Comparison of ENCODE assay signal across 8 mouse cellular contexts in the genomic region with DNA sequence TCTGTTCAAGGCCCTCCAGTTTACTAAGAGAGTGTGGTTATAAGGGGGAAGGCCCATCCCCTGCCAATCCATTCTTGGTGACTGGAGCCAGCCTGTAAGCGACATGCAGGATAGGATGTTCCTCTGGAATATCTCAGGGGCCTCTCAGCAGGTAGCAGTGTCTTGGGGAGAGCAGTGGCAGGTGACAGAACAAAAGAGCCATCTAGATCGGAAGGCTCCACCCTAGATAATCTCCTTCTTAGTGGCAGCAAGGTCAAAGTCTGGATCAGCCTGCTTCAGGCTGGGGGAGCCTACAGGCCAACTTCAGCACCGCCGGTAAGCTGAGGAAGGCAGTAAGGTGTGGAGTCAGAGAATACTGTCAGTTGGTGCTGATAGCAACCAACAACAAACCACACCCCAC.
DNase-seq lines count a peak whose midpoint lies in the region; ATAC-seq and TF ChIP-seq lines count a peak whose summit lies in the region.
"Not testable (repeated sequence)": the region's sequence is repeated elsewhere in the genome, so short reads cannot be mapped to it uniquely, and the experiment has no call there.

No protein-coding gene starts in this region.

- peak overlapping the region; percentile 80; the same call in 1 of the 2 replicates for H3K27ac ChIP-seq in ES-Bruce4 (ENCODE audit: insufficient read depth, low read length)
- peak overlapping the region; percentile 58 for H3K27ac ChIP-seq in ES-E14 (ENCODE audit: insufficient read depth, low read depth, low read length, poor library complexity, severe bottlenecking)
- not testable (repeated sequence) for H3K27ac ChIP-seq in MEL (ENCODE audit: control insufficient read depth, low read depth, low read length); intestine, embryonic 15.5 days; intestine, embryonic 16.5 days (ENCODE audit: low read length)

- not testable (repeated sequence) for H3K4me1 ChIP-seq in ES-Bruce4 (ENCODE audit: control insufficient read depth, insufficient read depth, low read length); ES-E14 (ENCODE audit: control insufficient read depth in 2 of 2, insufficient read depth in 2 of 2, low read length in 2 of 2, poor library complexity in 1 of 2); MEL (ENCODE audit: control insufficient read depth in 1 of 2, insufficient read depth in 2 of 2, low read length in 2 of 2); intestine, embryonic 15.5 days (replicated peaks); intestine, embryonic 16.5 days (ENCODE audit: control insufficient read depth, insufficient read depth, low read length)

- peak; percentile 68; the same call in 1 of the 2 replicates for TF ChIP-seq EP300 in ES-Bruce4 (IDR thresholded peaks at IDR 0.05; ENCODE audit: insufficient read depth, low read depth, low read length)
- not testable (repeated sequence) for TF ChIP-seq EP300 in MEL (IDR thresholded peaks at IDR 0.05; ENCODE audit: low read depth in 1 of 2, low read length in 2 of 2)

- in situ Hi-C loops in ES-E14 (cut with MboI; ENCODE audit: low sequenced_read_pairs in 2 of 2, unreplicated experiment in 2 of 2), result not testable (repeated sequence)

- WGBS in intestine, embryonic 15.5 days, result 37% methylated on average over 4 of the region's 4 CpGs
- 36% methylated on average over 4 of the region's 4 CpGs for WGBS in intestine, embryonic 16.5 days

- not testable (repeated sequence) for TF ChIP-seq CTCF in ES-Bruce4 (IDR thresholded peaks at IDR 0.05; ENCODE audit: low read depth, low read length); MEL (IDR thresholded peaks at IDR 0.05 in 2 of 3, conservative IDR thresholded peaks at IDR 0.05 in 1 of 3; ENCODE audit: control insufficient read depth in 1 of 3, insufficient read depth in 1 of 3, low read depth in 2 of 3, low read length in 3 of 3, poor library complexity in 1 of 3, severe bottlenecking in 1 of 3)

- TF ChIP-seq RAD21 in MEL (IDR thresholded peaks at IDR 0.05; ENCODE audit: low read depth, low read length), result not testable (repeated sequence)

- H3K4me2 ChIP-seq in intestine, embryonic 15.5 days (replicated peaks); intestine, embryonic 16.5 days (ENCODE audit: low read depth, low read length): not testable (repeated sequence)

- H3K36me3 ChIP-seq in ES-Bruce4 (ENCODE audit: control insufficient read depth, insufficient read depth, low read length, poor library complexity, severe bottlenecking); ES-E14 (ENCODE audit: control insufficient read depth, insufficient read depth, low read length, poor library complexity, severe bottlenecking); MEL (ENCODE audit: control insufficient read depth in 1 of 2, insufficient read depth in 2 of 2, low read length in 2 of 2); intestine, embryonic 15.5 days; intestine, embryonic 16.5 days (ENCODE audit: control insufficient read depth, insufficient read depth, low read length): not testable (repeated sequence)

- peak; percentile 49; the same call in 1 of the 2 replicates for ATAC-seq in intestine, embryonic 15.5 days
- peak; percentile 60; the same call in 1 of the 2 replicates for ATAC-seq in intestine, embryonic 16.5 days

- TF ChIP-seq POLR2A in ES-Bruce4 (IDR thresholded peaks at IDR 0.05; ENCODE audit: insufficient read depth, low read length); MEL (IDR thresholded peaks at IDR 0.05; ENCODE audit: control insufficient read depth in 1 of 2, insufficient read depth in 1 of 2, low read depth in 1 of 2, low read length in 2 of 2, poor library complexity in 1 of 2): not testable (repeated sequence)

- peak; percentile 86 for DNase-seq in ES-CJ7 (ENCODE audit: low read depth, low spot score)
- peak; percentile 17 for DNase-seq in ES-E14 (ENCODE audit: low read depth, low spot score)
- DNase-seq in MEL (ENCODE audit: low read depth, low spot score), result peak; percentile 3
- peak; percentile 79 for DNase-seq in R1 (ENCODE audit: low read depth, low spot score)
- DNase-seq in ZHBTc4 (ENCODE audit: low read depth, low spot score), result peak; percentile 86

- not testable (repeated sequence) for H3K27me3 ChIP-seq in ES-Bruce4 (ENCODE audit: control insufficient read depth, insufficient read depth, low read length, poor library complexity, severe bottlenecking); MEL (ENCODE audit: control insufficient read depth in 1 of 2, insufficient read depth in 2 of 2, low read length in 2 of 2); intestine, embryonic 15.5 days (replicated peaks); intestine, embryonic 16.5 days (replicated peaks; ENCODE audit: control insufficient read depth, insufficient read depth, low read length)

- H3K9me3 ChIP-seq in ES-Bruce4 (replicated peaks; ENCODE audit: control insufficient read depth, insufficient read depth, low read length, poor library complexity, severe bottlenecking); ES-E14 (ENCODE audit: control insufficient read depth, insufficient read depth, low read depth, low read length); MEL (replicated peaks; ENCODE audit: insufficient read depth, low read length); intestine, embryonic 15.5 days; intestine, embryonic 16.5 days (ENCODE audit: control insufficient read depth, low read length): not testable (repeated sequence)

- H3K79me2 ChIP-seq in MEL (ENCODE audit: control insufficient read depth, insufficient read depth, low read length, poor library complexity), result not testable (repeated sequence)

- not testable (repeated sequence) for H3K4me3 ChIP-seq in ES-Bruce4 (ENCODE audit: low read depth, low read length); ES-E14 (ENCODE audit: insufficient read depth in 1 of 2, low read depth in 1 of 2, low read length in 2 of 2, poor library complexity in 1 of 2, severe bottlenecking in 1 of 2); MEL (ENCODE audit: control insufficient read depth in 1 of 2, insufficient read depth in 1 of 2, low read depth in 2 of 2, low read length in 2 of 2); intestine, embryonic 15.5 days (replicated peaks); intestine, embryonic 16.5 days (ENCODE audit: low read length)

- H3K9ac ChIP-seq in ES-Bruce4 (ENCODE audit: low read depth, poor library complexity, severe bottlenecking); ES-E14 (ENCODE audit: insufficient read depth, low read depth, low read length, poor library complexity, severe bottlenecking); MEL (ENCODE audit: control insufficient read depth, low read depth, low read length, poor library complexity, severe bottlenecking); intestine, embryonic 15.5 days; intestine, embryonic 16.5 days (ENCODE audit: low read depth, low read length): not testable (repeated sequence)

Comparison
In these comparisons a context has a peak if more than half of its experiments do, and no peak if none do; other contexts are left out.
1. DNase-seq: peak in every context shown above with its lines; median percentile 86 in ES-CJ7; 86 in ZHBTc4; 79 in R1; 17 in ES-E14; 3 in MEL.